Mouse (Mus musculus) stomach, embryonic 14.5 days (tissue): ENCODE data around the gene Nt5e. TPM values are rescaled to one million over a fixed set of nuclear protein-coding genes. Genes with fewer than 3 reads are reported as not detected.

Experiments used
- ATAC-seq: fragments of 200-750 bp; cut with Nextera tagmentation; 2 replicates; pipeline ENCODE4 v1.8.0; 2017; ENCODE audit warnings: low read depth, moderate TSS enrichment; ENCODE audit not compliant: insufficient number of reproducible peaks, insufficient read depth, low FRiP score
- H3K27ac ChIP-seq: fragments of 300-500 bp; sonication (generic); 2 replicates; pipeline ENCODE4 v1.5.1; 2014; ENCODE audit warnings: mild to moderate bottlenecking, low read length, moderate library complexity, mixed read lengths
- H3K27me3 ChIP-seq: fragments of 300-500 bp; sonication (generic); 2 replicates; pipeline ENCODE4 v1.6.1; 2014; ENCODE audit warnings: low read length, control low read depth, mixed read lengths; ENCODE audit not compliant: control insufficient read depth, insufficient read depth
- H3K36me3 ChIP-seq: fragments of 300-500 bp; sonication (generic); 2 replicates; pipeline ENCODE4 v1.6.1; 2014; ENCODE audit warnings: mild to moderate bottlenecking, control low read depth, low read length, moderate library complexity, mixed read lengths; ENCODE audit not compliant: control insufficient read depth, insufficient read depth
- H3K4me1 ChIP-seq: fragments of 300-500 bp; sonication (generic); 2 replicates; pipeline ENCODE4 v1.6.1; 2014; ENCODE audit warnings: low read length, control low read depth, mixed read lengths; ENCODE audit not compliant: control insufficient read depth, insufficient read depth
- H3K4me2 ChIP-seq: fragments of 300-500 bp; sonication (generic); replicated peaks from 2 replicates; pipeline ENCODE4 v1.6.1; 2014; ENCODE audit warnings: low read depth, low read length, control low read depth
- H3K4me3 ChIP-seq: fragments of 300-500 bp; sonication (generic); 2 replicates; pipeline ENCODE4 v1.5.1; 2014; ENCODE audit warnings: low read depth, low read length, control low read depth
- H3K9ac ChIP-seq: fragments of 300-500 bp; sonication (generic); replicated peaks from 2 replicates; pipeline ENCODE4 v1.6.1; 2014; ENCODE audit warnings: low read depth, mild to moderate bottlenecking, control low read depth, low read length, moderate library complexity, mixed read lengths
- H3K9me3 ChIP-seq: fragments of 300-500 bp; sonication (generic); 2 replicates; pipeline ENCODE4 v1.6.1; 2016; ENCODE audit warnings: low read depth, low read length, control low read depth; ENCODE audit not compliant: control insufficient read depth
- WGBS: fragments of 180-500 bp; shearing (Covaris S2); extraction: QIAGEN DNeasy Blood & Tissue Kit; methylation state at CpG from one replicate; pipeline ENCODE4 v1.1.7; 2014; 5-methylcytosine and 5-hydroxymethylcytosine counted together
- polyA plus RNA-seq: library from polyadenylated mRNA; unstranded; fragments of >200 nt; fragmentation: Nextera tagmentation; extraction: Ambion mirVana; gene quantifications from 2 replicates; pipeline ENCODE4 v1.2.1, GENCODE M21; 2014

Nt5e gene
- polyA plus RNA-seq, 1 experiment from 2014 or later, result 1.7 TPM

DNA sequence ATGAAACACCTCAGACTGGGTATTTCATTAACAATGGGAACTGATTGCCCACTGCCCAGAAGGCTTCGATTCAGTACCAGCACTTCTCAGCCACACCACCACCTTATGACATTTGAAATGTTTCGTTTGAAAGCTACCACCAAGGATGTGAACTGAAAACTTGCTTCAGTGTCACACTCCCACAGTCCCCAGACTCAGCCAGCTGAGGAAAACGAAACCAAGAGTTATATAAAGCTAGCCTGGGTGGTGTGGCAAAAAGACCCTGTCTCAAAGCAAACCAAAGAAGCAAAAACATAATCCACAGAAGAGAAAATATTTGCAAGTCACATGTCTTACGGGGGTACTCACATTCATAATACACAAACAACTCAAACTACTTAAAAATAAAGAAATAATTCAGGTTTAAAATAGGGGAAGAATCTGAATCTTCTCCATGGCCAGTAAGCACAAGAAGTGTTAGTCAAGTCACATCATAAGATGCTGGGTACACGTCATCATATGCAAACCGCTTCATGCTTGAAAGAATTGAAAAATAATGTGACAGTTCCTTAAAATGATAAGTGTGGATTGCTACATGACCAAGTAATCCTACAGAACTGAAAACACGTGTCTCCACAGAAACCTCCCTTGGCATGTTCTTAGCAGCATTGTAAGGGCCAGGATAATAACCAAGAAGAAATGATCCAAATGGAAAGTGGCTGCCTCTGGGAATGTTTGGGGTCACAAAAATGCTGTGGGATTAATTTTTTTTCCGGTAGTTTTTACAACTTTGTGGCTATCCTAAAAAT is 28.9 kb upstream of the Nt5e start:
- 78% methylated on average over 8 of the region's 8 CpGs for WGBS
- Histone ChIP-seq H3K9ac (no peak overlapping the region), H3K36me3 (no peaks in the 10 kb centered on the region), H3K9me3 (no peaks in the 10 kb centered on the region), H3K4me1 (no peaks in the 10 kb centered on the region), H3K27ac (no peak overlapping the region), H3K4me3 (no peak overlapping the region), H3K27me3 (no peaks in the 10 kb centered on the region), H3K4me2 (no peak overlapping the region)
- ATAC-seq, result no peak

DNA sequence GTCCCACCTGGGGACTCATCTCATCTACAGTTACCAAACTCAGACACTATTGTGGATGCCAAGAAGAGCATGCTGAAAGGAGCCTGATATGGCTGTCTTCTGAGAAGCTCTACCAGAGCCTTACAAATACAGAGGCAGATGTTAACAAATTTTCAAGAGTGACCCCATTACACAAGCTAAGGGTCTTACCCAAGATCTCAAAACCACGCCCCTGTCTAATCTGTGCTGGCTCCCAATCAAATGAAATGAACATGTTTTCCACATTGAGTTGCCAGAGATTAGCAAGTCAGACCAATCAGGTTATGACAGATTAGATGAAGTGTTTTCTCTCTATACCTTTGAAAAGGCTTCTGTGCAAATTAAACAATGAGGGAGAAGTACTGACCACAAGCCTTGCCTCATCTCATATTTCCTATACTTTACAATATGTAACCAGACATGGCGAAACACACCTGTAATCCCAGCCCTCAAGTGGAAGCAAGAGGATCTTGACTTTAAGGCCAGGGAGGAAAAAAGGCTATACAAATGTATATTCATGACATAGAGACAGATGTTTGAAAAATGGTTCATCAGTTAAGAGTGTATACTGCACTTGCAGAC is 19.9 kb upstream of the Nt5e start:
- no peaks in the 10 kb centered on the region for H3K9me3 ChIP-seq
- no peaks in the 10 kb centered on the region for H3K36me3 ChIP-seq
- no peaks in the 10 kb centered on the region for H3K4me1 ChIP-seq
- no peak overlapping the region for H3K4me3 ChIP-seq
- WGBS, result 89% methylated on average over 2 of the region's 2 CpGs
- H3K4me2 ChIP-seq, result no peak overlapping the region
- ATAC-seq, result no peak
- H3K27me3 ChIP-seq, result no peaks in the 10 kb centered on the region
- no peak overlapping the region for H3K27ac ChIP-seq
- H3K9ac ChIP-seq, result no peak overlapping the region

DNA sequence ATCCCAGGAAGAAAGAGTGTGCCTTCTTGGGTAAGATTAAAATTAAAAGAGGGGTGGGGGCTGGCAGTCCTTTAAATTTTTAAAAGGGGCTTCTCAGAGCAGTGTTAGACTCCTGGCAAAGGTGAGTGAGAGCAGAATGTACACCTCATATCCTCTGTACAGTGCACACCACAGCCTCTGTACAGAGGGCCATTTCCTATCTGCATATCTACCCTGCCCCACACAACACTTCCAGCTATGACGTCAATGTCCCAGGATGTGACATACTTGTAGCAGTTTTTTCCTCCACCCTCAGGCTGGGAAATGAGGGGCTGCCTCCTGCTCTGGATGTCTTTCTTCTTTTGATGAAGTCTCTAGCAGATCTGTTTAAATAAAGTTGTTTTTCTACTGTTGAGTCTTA is 17.9 kb upstream of the Nt5e start:
- Histone ChIP-seq H3K9me3 (no peaks in the 10 kb centered on the region), H3K4me2 (no peak overlapping the region), H3K4me1 (no peaks in the 10 kb centered on the region), H3K9ac (no peak overlapping the region), H3K27me3 (no peaks in the 10 kb centered on the region), H3K4me3 (no peak overlapping the region), H3K27ac (no peak overlapping the region), H3K36me3 (no peaks in the 10 kb centered on the region)
- 74% methylated on average over 1 of the region's 1 CpGs for WGBS
- ATAC-seq, result no peak

DNA sequence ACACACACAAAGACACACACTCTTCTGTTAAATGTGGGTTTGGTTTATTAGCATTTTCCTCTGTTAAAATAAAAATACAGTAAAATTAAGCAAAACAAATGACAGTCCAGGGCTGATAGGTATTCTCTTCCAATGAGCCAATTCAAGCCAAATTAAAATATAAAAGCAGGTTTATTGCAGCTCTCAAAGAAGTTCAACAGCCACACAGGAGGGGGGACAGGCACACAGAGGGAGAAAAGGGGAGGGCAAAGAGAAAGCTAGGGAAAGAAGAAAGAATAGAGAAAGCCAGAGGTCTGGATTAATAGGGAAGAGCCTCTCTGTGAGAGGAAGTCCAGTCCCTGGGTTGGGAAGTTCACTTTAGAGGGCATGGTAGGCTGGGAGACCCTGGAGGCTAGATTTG is 7.8 kb upstream of the Nt5e start:
- no peak overlapping the region for H3K9ac ChIP-seq
- H3K4me2 ChIP-seq, result no peak overlapping the region
- H3K9me3 ChIP-seq, result no peaks in the 10 kb centered on the region
- ATAC-seq, result no peak
- H3K27me3 ChIP-seq, result no peaks in the 10 kb centered on the region
- no peaks in the 10 kb centered on the region for H3K4me1 ChIP-seq
- no peaks in the 10 kb centered on the region for H3K36me3 ChIP-seq
- no peak overlapping the region for H3K27ac ChIP-seq
- no peak overlapping the region for H3K4me3 ChIP-seq

DNA sequence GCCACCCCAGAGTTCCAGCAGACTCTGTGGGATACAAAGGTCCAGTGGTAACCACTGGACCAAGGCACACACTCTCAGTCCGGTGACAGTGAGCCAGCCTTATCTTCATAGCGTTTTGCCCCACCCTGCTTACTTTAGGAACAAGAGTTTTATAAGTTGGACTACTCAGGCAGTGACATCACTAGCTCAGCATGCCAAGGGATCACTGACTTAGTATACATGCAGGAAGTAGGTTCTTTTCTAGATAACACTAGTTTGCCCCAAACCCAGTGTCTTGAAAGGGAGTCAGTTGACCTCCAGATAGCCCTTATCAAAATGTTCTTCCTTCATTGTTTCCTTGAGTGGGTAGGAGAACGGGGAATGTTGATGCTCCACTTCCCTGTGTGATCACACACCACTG is 2.4 kb upstream of the Nt5e start:
- no peaks in the 10 kb centered on the region for H3K36me3 ChIP-seq
- no peak for ATAC-seq
- H3K4me3 ChIP-seq, result no peak overlapping the region
- H3K9ac ChIP-seq, result no peak overlapping the region
- H3K27me3 ChIP-seq, result no peaks in the 10 kb centered on the region
- no peak overlapping the region for H3K27ac ChIP-seq
- no peak overlapping the region for H3K4me2 ChIP-seq
- H3K9me3 ChIP-seq, result no peaks in the 10 kb centered on the region
- 80% methylated on average over 3 of the region's 3 CpGs for WGBS
- no peaks in the 10 kb centered on the region for H3K4me1 ChIP-seq

DNA sequence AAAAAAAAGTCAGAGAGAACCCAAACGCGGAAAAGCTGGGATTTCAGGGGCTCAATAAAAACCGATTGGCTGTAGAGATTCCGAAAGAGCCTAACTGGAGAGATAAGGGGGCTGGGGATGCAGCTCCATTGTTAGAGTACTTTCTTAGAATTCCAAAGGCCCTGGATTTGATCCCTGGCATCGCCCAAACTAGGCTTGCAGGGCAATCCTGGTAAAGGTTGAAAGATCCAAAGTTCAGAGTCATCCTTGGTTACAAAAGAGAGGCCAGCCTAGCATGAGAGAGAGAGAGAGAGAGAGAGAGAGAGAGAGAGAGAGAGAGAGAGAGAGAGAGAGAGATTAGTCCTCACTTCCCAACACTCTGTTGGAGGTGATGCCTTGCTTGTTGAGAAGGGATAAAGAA is 1.7 kb downstream of the Nt5e start:
- Histone ChIP-seq H3K9me3 (no peaks in the 10 kb centered on the region), H3K9ac (no peak overlapping the region), H3K27ac (no peak overlapping the region), H3K4me3 (no peak overlapping the region), H3K27me3 (no peaks in the 10 kb centered on the region), H3K4me2 (no peak overlapping the region), H3K36me3 (no peaks in the 10 kb centered on the region), H3K4me1 (no peaks in the 10 kb centered on the region)
- 32% methylated on average over 5 of the region's 5 CpGs for WGBS
- no peak for ATAC-seq

DNA sequence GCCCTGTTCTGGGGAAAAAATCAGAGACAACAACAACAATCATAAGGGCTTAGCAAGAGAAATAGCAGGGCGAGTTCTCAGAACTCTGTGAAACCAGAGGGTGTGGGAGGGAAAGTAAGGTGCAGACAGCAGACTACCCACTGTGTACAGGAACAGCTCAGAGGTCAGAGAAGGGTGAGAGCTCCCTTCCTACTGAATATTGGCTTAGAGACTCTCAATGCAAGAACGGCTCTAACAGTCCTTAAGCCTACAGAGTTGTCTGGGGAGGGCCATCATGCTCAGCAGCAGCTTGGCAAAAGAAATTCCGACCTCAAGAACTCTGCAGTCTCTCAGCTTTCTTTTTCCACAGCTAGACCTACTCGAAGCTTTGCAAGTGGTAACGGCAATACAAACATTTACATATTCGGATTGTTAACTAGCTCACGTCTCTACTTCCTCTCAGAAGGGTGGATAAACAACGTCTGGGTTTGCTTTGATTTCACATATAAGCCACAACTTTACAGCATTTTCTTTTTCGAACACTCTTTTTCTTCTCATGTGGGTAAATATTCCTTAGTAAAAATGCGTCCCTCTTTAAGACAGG is 2.3 kb downstream of the Nt5e start:
- 29% methylated on average over 10 of the region's 10 CpGs for WGBS
- no peak for ATAC-seq

DNA sequence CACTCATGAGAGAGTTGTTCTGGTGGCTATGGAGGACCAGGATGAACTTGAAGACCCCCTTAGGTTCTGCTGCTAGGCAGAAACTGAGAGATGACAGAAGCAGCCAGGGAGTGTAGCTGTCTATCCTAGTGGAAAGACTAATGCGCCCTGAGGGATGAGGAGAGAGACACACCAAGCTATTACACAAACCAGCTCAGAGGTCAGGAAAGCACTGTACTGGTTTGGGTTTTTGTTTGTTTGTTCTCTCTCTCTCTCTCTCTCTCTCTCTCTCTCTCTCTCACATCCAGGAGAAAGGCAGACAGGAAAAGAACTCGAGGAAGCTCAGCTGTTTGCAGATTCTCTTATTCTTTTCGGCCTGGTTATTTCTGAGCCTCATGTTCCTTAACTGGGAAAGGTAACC is 3.3 kb downstream of the Nt5e start:
- 58% methylated on average over 3 of the region's 3 CpGs for WGBS
- no peaks in the 10 kb centered on the region for H3K9me3 ChIP-seq
- ATAC-seq, result no peak
- H3K4me3 ChIP-seq, result no peak overlapping the region
- no peaks in the 10 kb centered on the region for H3K27me3 ChIP-seq
- H3K27ac ChIP-seq, result no peak overlapping the region
- H3K4me2 ChIP-seq, result no peak overlapping the region
- no peaks in the 10 kb centered on the region for H3K36me3 ChIP-seq
- H3K9ac ChIP-seq, result no peak overlapping the region
- no peaks in the 10 kb centered on the region for H3K4me1 ChIP-seq

More for the DNA sequence above, 2.3 kb downstream of the Nt5e start:
- no peaks in the 10 kb centered on the region for H3K27me3 ChIP-seq
- no peak overlapping the region for H3K4me3 ChIP-seq
- H3K4me1 ChIP-seq, result no peaks in the 10 kb centered on the region
- no peak overlapping the region for H3K9ac ChIP-seq
- H3K27ac ChIP-seq, result no peak overlapping the region
- H3K9me3 ChIP-seq, result no peaks in the 10 kb centered on the region
- no peaks in the 10 kb centered on the region for H3K36me3 ChIP-seq
- no peak overlapping the region for H3K4me2 ChIP-seq
